In genomic region chr11:102780271-102780985, GRCm38 (mm10) we compare ENCODE assay signal across 10 mouse cellular contexts. TPM values are rescaled to one million over a fixed set of nuclear protein-coding genes. Genes with fewer than 3 reads are reported as not detected.
DNase-seq lines count a peak whose midpoint lies in the region; ATAC-seq lines count a peak whose summit lies in the region.
"Had no signal": no experiment of that assay in that cellular context is flagged by ENCODE, and none has a peak within 500 bp of the region (broad histone marks: within the 10 kb centered on the region; RNA-seq: fewer than 3 reads in every experiment).

No protein-coding gene starts in this region.

- peaks cover 6% of the 10 kb centered on the region for H3K4me1 ChIP-seq in hindbrain, embryonic 16.5 days (ENCODE audit: control insufficient read depth, insufficient read depth, low read depth, low read length)
- H3K4me1 ChIP-seq in hindbrain, embryonic 12.5 days, result peaks cover 24% of the 10 kb centered on the region
- H3K4me1 ChIP-seq: liver, embryonic 15.5 days had no signal

- no peaks in the 10 kb centered on the region for H3K9me3 ChIP-seq in hindbrain, embryonic 16.5 days (ENCODE audit: control insufficient read depth, low read length)
- H3K9me3 ChIP-seq in hindbrain, embryonic 12.5 days (replicated peaks), result no peaks in the 10 kb centered on the region
- H3K9me3 ChIP-seq: liver, embryonic 15.5 days had no signal

- DNase-seq in cerebellum, postnatal 25 days, result peak; percentile 50 to 54
- peak; percentile 34 for DNase-seq in induced T-regulatory cell, adult 2 months (ENCODE audit: low read depth)
- DNase-seq in lung, postnatal 25 days (ENCODE audit: low spot score), result peak; percentile 79
- DNase-seq in frontal cortex, postnatal 36 days (ENCODE audit: low spot score in 2 of 2), result no peak
- no peak for DNase-seq in B cell, adult 2 months

- no peak for ATAC-seq in hindbrain, embryonic 16.5 days
- no peak for ATAC-seq in hindbrain, embryonic 12.5 days (ENCODE audit: low FRiP score)
- ATAC-seq in activated CD4-positive, CD25-positive, alpha-beta regulatory T cell, adult 4 months, result no peak

- no peaks in the 10 kb centered on the region for H3K27me3 ChIP-seq in hindbrain, embryonic 16.5 days (replicated peaks; ENCODE audit: control insufficient read depth, insufficient read depth, low read length)
- no peaks in the 10 kb centered on the region for H3K27me3 ChIP-seq in hindbrain, embryonic 12.5 days

- H3K9ac ChIP-seq in hindbrain, embryonic 16.5 days (ENCODE audit: low read depth, low read length), result 0 out of 2 replicates have a peak overlapping the region, but pooled peaks have one; percentile 7
- H3K9ac ChIP-seq in hindbrain, embryonic 12.5 days, result no peak overlapping the region
- H3K9ac ChIP-seq: hindbrain, embryonic 14.5 days; liver, embryonic 15.5 days had no signal

- H3K4me2 ChIP-seq in hindbrain, embryonic 16.5 days (ENCODE audit: low read length), result no peak overlapping the region
- H3K4me2 ChIP-seq in hindbrain, embryonic 12.5 days (replicated peaks), result no peak overlapping the region
- H3K4me2 ChIP-seq: hindbrain, embryonic 14.5 days; liver, embryonic 15.5 days had no signal

- H3K4me3 ChIP-seq in hindbrain, embryonic 16.5 days (ENCODE audit: low read length), result no peak overlapping the region
- no peak overlapping the region for H3K4me3 ChIP-seq in hindbrain, embryonic 12.5 days
- H3K4me3 ChIP-seq: liver, embryonic 15.5 days had no signal

- 45% methylated on average over 11 of the region's 11 CpGs for whole genome bisulfite sequencing in hindbrain, embryonic 16.5 days
- WGBS in hindbrain, embryonic 12.5 days, result 48% methylated on average over 11 of the region's 11 CpGs

- peak overlapping the region; percentile 13; the same call in 1 of the 2 replicates for H3K27ac ChIP-seq in hindbrain, embryonic 16.5 days (ENCODE audit: low read depth, low read length)
- no peak overlapping the region for H3K27ac ChIP-seq in hindbrain, embryonic 12.5 days
- H3K27ac ChIP-seq: hindbrain, embryonic 14.5 days; liver, embryonic 15.5 days had no signal

- peaks cover 9% of the 10 kb centered on the region; the same call in 1 of the 2 replicates for H3K36me3 ChIP-seq in hindbrain, embryonic 16.5 days (ENCODE audit: control insufficient read depth, insufficient read depth, low read length)
- H3K36me3 ChIP-seq in hindbrain, embryonic 12.5 days, result peaks cover 11% of the 10 kb centered on the region
- H3K36me3 ChIP-seq: liver, embryonic 15.5 days had no signal

RNA-seq across cellular contexts. Expression of gene Adam11, which starts 19.2 kb away (rescaled TPM):
- polyA plus RNA-seq in hindbrain, embryonic 16.5 days (2015; fragmentation: Nextera tagmentation; extraction: Ambion mirVana), result 23.6 and 27.7 TPM in 2 replicates
- 33.3 and 35.3 TPM in 2 replicates for polyA plus RNA-seq in hindbrain, embryonic 12.5 days (2016; fragmentation: Nextera tagmentation; extraction: Ambion mirVana)
- polyA plus RNA-seq in activated CD4-positive, CD25-positive, alpha-beta regulatory T cell, adult 4 months (2017; shearing (Covaris generic)), result not detected

RNA-seq across cellular contexts. Expression of gene Gjc1, which starts 39.1 kb away (rescaled TPM):
- polyA plus RNA-seq in hindbrain, embryonic 16.5 days (2015; fragmentation: Nextera tagmentation; extraction: Ambion mirVana), result 27.6 and 29.8 TPM in 2 replicates
- polyA plus RNA-seq in hindbrain, embryonic 12.5 days (2016; fragmentation: Nextera tagmentation; extraction: Ambion mirVana), result 77.6 and 81.3 TPM in 2 replicates
- under 1 TPM in 1 of 2 experiments, not detected in 1; 0.15 TPM for polyA plus RNA-seq in activated CD4-positive, CD25-positive, alpha-beta regulatory T cell, adult 4 months (2017; shearing (Covaris generic))

RNA-seq across cellular contexts. Expression of gene Higd1b, which starts 55.2 kb away (rescaled TPM):
- polyA plus RNA-seq in hindbrain, embryonic 16.5 days (2015; fragmentation: Nextera tagmentation; extraction: Ambion mirVana), result 14.9 and 19.5 TPM in 2 replicates
- polyA plus RNA-seq in hindbrain, embryonic 12.5 days (2016; fragmentation: Nextera tagmentation; extraction: Ambion mirVana), result not detected in 2 replicates
- polyA plus RNA-seq in activated CD4-positive, CD25-positive, alpha-beta regulatory T cell, adult 4 months (2017; shearing (Covaris generic)), result not detected
- polyA plus RNA-seq: liver, embryonic 15.5 days had no signal

Comparison
In these comparisons a context has a peak if more than half of its experiments do, and no peak if none do; other contexts are left out.
1. RNA of gene Higd1b, which starts 55.2 kb away (polyA plus RNA-seq): 14.9 to 19.5 TPM in hindbrain, embryonic 16.5 days; not detected in hindbrain, embryonic 12.5 days and not detected in activated CD4-positive, CD25-positive, alpha-beta regulatory T cell, adult 4 months; every median in the first group is over 10 times any median in the second.
2. DNase-seq: peak in cerebellum, postnatal 25 days (2 of 2), induced T-regulatory cell, adult 2 months (single experiment) and lung, postnatal 25 days (single experiment); none in frontal cortex, postnatal 36 days (0 of 2) and B cell, adult 2 months (0 of 2).
3. RNA of gene Adam11, which starts 19.2 kb away (polyA plus RNA-seq): 33.3 to 35.3 TPM in hindbrain, embryonic 12.5 days and 23.6 to 27.7 TPM in hindbrain, embryonic 16.5 days; not detected in activated CD4-positive, CD25-positive, alpha-beta regulatory T cell, adult 4 months; every median in the first group is over 10 times any median in the second.
4. RNA of gene Gjc1, which starts 39.1 kb away (polyA plus RNA-seq): 77.6 to 81.3 TPM in hindbrain, embryonic 12.5 days and 27.6 to 29.8 TPM in hindbrain, embryonic 16.5 days; 0.15 TPM in activated CD4-positive, CD25-positive, alpha-beta regulatory T cell, adult 4 months; every median in the first group is over 10 times any median in the second.